Mouse (Mus musculus) cerebral cortex, adult 2 months (tissue): ENCODE results near the gene Nos1ap.

Experiments used
- WGBS: fragments of 180-500 bp; shearing (Covaris S2); methylation state at CpG from one replicate; pipeline ENCODE4 v1.1.7; 2018; 5-methylcytosine and 5-hydroxymethylcytosine counted together

Nos1ap gene

DNA sequence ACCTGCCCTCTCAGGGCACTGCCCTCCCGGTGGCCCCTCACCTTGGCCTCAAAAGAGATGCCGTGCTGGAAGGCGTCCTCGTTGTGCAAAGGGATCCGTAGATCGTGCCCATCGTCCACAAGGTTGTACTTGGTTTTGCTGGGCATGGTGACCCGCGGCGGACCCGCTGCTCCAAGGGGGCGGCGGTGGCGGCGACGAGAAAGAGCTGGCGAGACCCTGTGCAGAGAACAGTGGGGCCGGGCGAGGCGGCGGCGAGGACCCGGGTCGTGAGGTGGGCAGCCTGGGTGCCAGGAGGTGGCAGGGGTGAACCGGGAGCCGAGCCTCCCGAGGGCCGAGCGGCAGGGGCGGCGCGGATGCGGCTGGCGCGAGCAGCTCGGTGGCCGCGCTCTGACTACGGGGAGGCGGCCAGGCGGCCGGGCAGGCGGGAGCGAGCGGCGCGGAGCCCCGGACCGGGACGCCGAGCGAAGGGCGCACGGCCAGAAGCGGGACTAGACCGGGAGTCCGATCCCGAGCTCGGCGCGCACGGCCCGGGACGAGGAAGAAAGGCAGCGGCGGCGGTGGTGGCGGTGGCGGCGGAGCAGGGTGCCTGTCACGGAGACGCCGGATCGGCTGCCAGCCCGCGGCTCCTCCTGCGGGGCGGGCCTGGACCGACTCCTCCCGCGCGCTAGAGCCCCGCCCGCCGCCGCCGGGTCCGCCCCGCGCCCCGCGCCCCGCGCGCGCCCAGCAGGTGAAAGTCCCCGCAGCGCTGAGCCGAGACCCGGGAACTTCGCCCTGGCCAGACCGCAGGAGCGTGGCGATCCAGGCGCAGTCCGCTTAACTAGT, at the start of gene Nos1ap:
TSS of gene Nos1ap (minus strand) at position 643 of the 822 bp plus-strand sequence.
- under 1% methylated on average over 92 of the region's 106 CpGs for WGBS

- WGBS = 80% methylated on average over 7 of the region's 7 CpGs
Observed at GRCm38 (mm10) chr1:170638941-170639340, 49.3 kb upstream of the Nos1ap start.

GRCm38 (mm10) chr1:170632856-170633255, 43.2 kb upstream of the Nos1ap start:
- 73% methylated on average over 4 of the region's 4 CpGs for WGBS

- 16% methylated on average over 3 of the region's 3 CpGs for WGBS
Observed at GRCm38 (mm10) chr1:170632385-170632784, 42.7 kb upstream of the Nos1ap start.

DNA sequence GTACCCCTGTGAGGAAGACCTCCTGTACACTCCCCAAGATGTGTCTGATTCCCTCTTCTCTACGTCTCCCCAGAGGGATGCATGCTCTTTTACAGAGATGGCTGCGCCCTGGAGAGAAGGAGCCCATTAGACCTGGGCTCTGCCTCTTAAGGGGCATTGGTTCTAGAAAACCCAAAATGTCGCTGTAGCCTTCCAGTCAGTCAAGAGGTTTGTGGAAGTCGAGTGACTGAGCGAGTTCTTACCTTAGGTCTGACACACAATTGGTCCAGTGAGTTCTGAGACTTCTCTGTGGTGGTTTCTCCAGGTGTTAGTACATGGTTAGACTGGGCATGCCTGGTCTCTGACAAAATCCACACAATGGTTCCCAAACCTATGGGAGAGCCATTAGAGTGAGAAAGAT, 41.9 kb upstream of the Nos1ap start:
- 93% methylated on average over 5 of the region's 5 CpGs for WGBS

- 80% methylated on average over 4 of the region's 4 CpGs for WGBS
Observed at GRCm38 (mm10) chr1:170630489-170630888, 40.8 kb upstream of the Nos1ap start.

- 94% methylated on average over 1 of the region's 1 CpGs for WGBS
Observed at GRCm38 (mm10) chr1:170623432-170623831, 33.8 kb upstream of the Nos1ap start.

DNA sequence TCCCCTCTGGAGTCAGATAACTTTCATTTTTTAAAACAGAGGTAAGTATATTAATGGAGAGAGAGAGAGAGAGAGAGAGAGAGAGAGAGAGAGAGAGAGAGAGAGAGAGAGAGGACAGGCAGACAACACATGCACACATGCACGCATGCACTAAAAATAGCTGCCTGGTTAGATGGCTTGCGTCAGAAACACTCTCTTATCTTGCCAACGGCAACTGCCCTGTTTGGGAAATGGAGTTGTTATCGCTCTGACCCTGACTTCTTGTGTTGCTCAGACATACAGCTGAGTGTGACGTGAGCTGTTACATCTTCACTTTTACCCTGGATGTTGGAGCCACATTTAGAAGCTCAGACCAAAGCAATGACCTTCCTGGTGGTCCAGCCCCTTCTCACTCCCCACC, 33.3 kb upstream of the Nos1ap start:
- WGBS = 48% methylated on average over 5 of the region's 5 CpGs

- 91% methylated on average over 2 of the region's 2 CpGs for WGBS
Observed at GRCm38 (mm10) chr1:170619686-170620374, 30.2 kb upstream of the Nos1ap start.

- WGBS = 49% methylated on average over 18 of the region's 18 CpGs
Observed at GRCm38 (mm10) chr1:170612968-170613872, 23.6 kb upstream of the Nos1ap start.

GRCm38 (mm10) chr1:170611631-170612030, 22.0 kb upstream of the Nos1ap start:
- 92% methylated on average over 3 of the region's 3 CpGs for WGBS

DNA sequence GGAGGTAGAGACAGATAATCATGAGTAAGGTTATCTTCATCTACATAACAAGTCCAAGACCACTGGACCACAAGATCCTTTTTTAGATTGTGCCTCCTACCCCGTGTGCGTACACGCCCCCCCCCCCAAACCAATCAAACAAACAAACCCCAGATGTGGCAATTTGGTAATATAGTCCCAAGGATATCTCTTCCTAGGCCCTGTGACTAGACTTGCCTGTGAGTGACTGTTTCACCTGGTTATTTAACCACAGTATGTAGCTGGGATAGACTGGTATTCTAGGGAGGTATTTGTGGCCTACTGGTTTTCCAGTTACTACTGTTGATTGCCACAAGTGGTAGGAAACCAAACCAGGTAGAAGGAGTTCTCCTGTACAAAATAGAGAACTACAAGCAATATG, 21.0 kb upstream of the Nos1ap start:
- 91% methylated on average over 3 of the region's 3 CpGs for WGBS

GRCm38 (mm10) chr1:170610289-170610688, 20.6 kb upstream of the Nos1ap start:
- 92% methylated on average over 3 of the region's 3 CpGs for WGBS

DNA sequence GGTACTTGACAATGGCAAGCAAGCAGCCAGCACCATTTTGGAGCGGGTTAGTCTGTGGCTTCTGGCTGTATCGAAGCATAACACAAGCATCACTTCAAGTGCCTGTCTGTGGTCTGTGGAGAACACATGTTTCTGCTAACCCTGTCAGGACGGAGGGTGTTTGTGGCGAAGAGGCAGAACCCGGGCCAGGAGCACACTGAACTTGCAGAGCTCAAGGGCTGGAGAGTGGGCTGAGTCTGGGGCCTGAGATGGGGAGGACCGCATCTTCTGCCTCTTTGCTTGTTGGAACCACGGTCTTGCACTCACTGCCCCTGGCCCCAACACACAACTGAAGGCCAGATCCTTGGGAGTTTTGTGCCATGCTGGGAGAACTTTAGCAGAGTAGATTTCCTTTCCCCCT, 20.2 kb upstream of the Nos1ap start:
- WGBS = 90% methylated on average over 7 of the region's 7 CpGs

GRCm38 (mm10) chr1:170608461-170609071, 18.9 kb upstream of the Nos1ap start:
- 82% methylated on average over 3 of the region's 3 CpGs for WGBS

DNA sequence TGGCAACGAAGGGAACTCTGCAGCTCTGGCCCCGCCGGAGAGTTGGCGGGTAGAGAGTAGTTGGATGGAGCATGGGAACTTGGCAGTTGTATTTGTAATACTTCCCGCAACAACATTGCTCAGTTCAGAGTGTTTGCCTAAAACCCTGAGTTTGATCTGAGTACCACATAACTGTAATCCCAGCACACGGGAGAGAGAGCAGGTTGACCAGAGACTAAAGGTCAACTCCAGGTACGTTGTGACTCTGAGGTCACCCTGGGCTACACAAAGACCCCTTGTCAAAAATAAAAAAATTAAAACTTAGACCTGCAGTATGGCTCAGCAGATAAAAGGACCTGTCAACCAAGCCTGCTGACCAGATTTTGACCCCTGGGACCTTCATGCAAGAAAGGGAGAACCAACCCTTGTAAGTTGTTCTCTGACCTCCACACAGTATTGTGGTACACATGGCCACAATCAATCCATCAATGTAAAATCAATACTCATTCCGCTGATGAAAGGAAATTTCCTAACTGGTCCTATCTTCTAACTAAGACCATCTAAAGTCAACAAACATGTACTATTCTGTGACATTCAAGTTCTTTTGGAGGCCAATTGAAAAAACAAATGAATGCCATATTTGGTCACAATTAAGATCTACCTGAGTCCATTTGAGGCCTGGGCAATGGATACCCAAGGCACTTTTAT, 17.7 kb upstream of the Nos1ap start:
- 95% methylated on average over 8 of the region's 8 CpGs for WGBS

GRCm38 (mm10) chr1:170605228-170606001, 15.8 kb upstream of the Nos1ap start:
- 72% methylated on average over 21 of the region's 21 CpGs for WGBS

GRCm38 (mm10) chr1:170594575-170594974, 4.9 kb upstream of the Nos1ap start:
- WGBS = 96% methylated on average over 7 of the region's 7 CpGs

DNA sequence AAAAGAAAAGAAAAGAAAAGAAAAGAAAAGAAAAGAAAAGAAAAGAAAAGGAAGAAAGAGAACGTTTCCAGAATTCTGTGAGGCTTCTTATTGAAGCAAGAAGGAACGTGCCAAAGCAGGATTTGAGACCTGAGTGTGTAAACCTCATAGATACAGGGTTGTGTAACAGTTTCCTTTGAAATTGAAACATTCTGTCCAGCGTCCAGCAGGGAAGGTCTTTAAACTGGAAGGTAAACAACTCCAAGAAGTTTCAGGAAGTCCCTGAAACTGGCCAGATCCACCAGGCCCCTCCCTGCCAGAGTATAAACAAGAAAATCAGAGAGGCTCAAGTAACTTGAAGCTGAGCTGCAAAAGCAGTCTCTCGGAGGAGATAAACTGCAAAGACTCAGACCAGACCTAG, 870 bp upstream of the Nos1ap start:
- 52% methylated on average over 4 of the region's 4 CpGs for WGBS

DNA sequence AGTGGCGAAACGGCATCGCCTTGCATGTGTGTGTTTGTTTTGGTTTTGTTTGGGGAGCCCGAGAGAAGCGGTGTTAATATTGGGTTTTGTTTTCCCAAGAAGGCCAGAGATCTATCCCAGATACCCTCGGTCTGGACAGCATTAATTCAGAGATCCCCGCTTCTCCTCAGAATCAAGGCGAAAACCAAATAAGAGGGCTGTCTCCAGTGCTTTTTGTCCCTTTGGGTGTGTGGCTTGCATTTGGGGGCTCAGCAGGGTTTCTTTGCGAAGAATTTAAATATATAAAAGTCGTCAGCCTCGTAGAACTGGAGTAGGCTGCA, 340 bp upstream of the Nos1ap start:
- WGBS = 2% methylated on average over 11 of the region's 11 CpGs

GRCm38 (mm10) chr1:170588879-170589218, 812 bp downstream of the Nos1ap start:
- WGBS = 9% methylated on average over 8 of the region's 8 CpGs
